In genomic region chr8:113854622-113855293, GRCm38 (mm10) we compare ENCODE assay signal across 18 mouse cellular contexts. TPM values are rescaled to one million over a fixed set of nuclear protein-coding genes. Genes with fewer than 3 reads are reported as not detected.
"Had no signal": no experiment of that assay in that cellular context is flagged by ENCODE, and none has a peak within 500 bp of the region (broad histone marks: within the 10 kb centered on the region; RNA-seq: fewer than 3 reads in every experiment).

No protein-coding gene starts in this region.

- H3K9me3 ChIP-seq: neural tube, embryonic 15.5 days had no signal

- H3K4me1 ChIP-seq: neural tube, embryonic 15.5 days had no signal

- H3K4me3 ChIP-seq: layer of hippocampus, adult 2 months; limb, embryonic 13.5 days; myocyte; neural tube, embryonic 15.5 days had no signal

- H3K4me2 ChIP-seq: limb, embryonic 13.5 days; neural tube, embryonic 15.5 days had no signal

- H3K36me3 ChIP-seq: limb, embryonic 13.5 days; neural tube, embryonic 15.5 days had no signal

- DNase-seq: kidney, adult 8-10 months; kidney, postnatal 25 days; left cerebral cortex, postnatal 4 days; lung, adult 18-20 months; midbrain, embryonic 14.5 days; right cerebral cortex, adult 18-20 months; right cerebral cortex, postnatal 4 days; spleen, adult 18-20 months; thymus, adult 18-20 months; thymus, postnatal 14 days had no signal

- H3K27ac ChIP-seq: layer of hippocampus, adult 2 months; limb, embryonic 13.5 days; liver, embryonic 14.5 days; neural tube, embryonic 15.5 days had no signal

- ATAC-seq: intestine, postnatal 0 days had no signal

- H3K9ac ChIP-seq: limb, embryonic 13.5 days; liver, embryonic 14.5 days; neural tube, embryonic 15.5 days had no signal

RNA-seq across cellular contexts. Expression of gene Adamts18, which starts 6.2 kb away (rescaled TPM):
- total RNA-seq: megakaryocyte-erythroid progenitor cell, adult 5-6 weeks had no signal
- polyA plus RNA-seq: liver, adult 2 months; myocyte had no signal
